Mouse (Mus musculus): ENCODE measurements at regions not wholly inside any gene's neighbourhood (a gene's known extent, or its start where the extent isn't known, plus 50 kb on each side); places are given as distances from the start of the nearest gene placed in this dataset.
A peak's percentile ranks its signal among the peaks of the same experiment; 100 is the strongest.

DNA sequence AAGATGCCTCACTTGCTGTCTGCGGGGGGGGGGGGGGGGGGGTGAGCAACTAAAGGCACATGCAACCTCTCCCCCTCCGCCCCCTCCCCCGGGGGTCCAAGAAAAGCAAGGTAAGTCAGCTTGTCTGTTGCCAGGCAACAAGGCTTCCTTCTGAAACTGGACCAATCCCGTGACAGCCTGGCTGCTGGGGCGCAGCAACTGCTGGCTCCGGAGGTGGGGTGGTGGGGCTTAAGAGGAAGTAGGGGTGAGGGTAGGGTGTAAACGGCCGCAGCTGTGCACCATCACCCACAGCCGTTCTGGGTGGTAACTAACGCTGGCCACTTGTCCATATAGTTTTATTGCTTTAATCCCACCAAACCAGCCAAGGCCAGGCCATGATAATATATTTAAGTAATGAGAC lies 92.2 kb upstream of the Rbm19 start:
- DNase-seq (ENCODE audit: low spot score), result peak; percentile 42
- TF ChIP-seq POLR2A (IDR thresholded peaks at IDR 0.05; ENCODE audit: borderline replicate concordance, extremely low read depth, insufficient read depth, insufficient read length), result no peak
- H3K36me3 ChIP-seq (ENCODE audit: control insufficient read depth, insufficient read depth, low read length), result no peaks in the 10 kb centered on the region
- WGBS, result 4% methylated on average over 9 of the region's 10 CpGs
- no peak overlapping the region for H3K9ac ChIP-seq (ENCODE audit: low read depth, low read length, severe bottlenecking)
- peaks cover 9% of the 10 kb centered on the region for H3K4me1 ChIP-seq (ENCODE audit: control insufficient read depth, insufficient read depth, low read length)
- no peak overlapping the region for H3K27ac ChIP-seq (replicated peaks; ENCODE audit: low read depth, low read length)
- no peaks in the 10 kb centered on the region for H3K27me3 ChIP-seq (ENCODE audit: control insufficient read depth, insufficient read depth, low read length)
- no peak for ATAC-seq (ENCODE audit: low FRiP score, low read depth)
- peak overlapping the region; percentile 17; the same call in 1 of the 2 replicates for H3K4me2 ChIP-seq (replicated peaks; ENCODE audit: low read depth, low read length, severe bottlenecking)
- H3K4me3 ChIP-seq (replicated peaks; ENCODE audit: low read length), result no peak overlapping the region
- no peaks in the 10 kb centered on the region for H3K9me3 ChIP-seq (ENCODE audit: control insufficient read depth, low read length)

DNA sequence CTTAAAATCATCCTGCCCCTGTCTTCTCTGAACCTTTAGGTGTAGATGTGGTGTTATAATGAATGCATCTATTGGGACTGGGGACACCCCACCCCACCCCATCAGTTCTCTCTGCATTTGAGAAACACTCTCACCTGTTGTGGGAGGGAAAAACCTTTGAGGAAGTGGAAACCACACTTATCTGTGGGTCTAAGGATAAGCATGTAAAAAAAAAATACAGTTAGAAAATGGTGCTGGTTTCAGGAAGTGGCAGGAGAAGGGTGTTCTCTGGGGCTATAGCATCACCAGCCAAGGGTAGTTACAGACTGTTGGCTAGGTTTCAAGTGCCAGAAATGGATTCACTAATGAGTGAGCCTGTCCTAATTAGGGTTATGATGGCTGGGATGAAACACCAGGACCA lies 91.1 kb upstream of the Rbm19 start:
- Histone ChIP-seq H3K27ac (replicated peaks; ENCODE audit: low read depth, low read length) (no peak overlapping the region), H3K27me3 (ENCODE audit: control insufficient read depth, insufficient read depth, low read length) (no peaks in the 10 kb centered on the region), H3K4me3 (replicated peaks; ENCODE audit: low read length) (no peak overlapping the region), H3K4me2 (replicated peaks; ENCODE audit: low read depth, low read length, severe bottlenecking) (no peak overlapping the region), H3K4me1 (ENCODE audit: control insufficient read depth, insufficient read depth, low read length) (peaks cover 9% of the 10 kb centered on the region), H3K9ac (ENCODE audit: low read depth, low read length, severe bottlenecking) (no peak overlapping the region), H3K36me3 (ENCODE audit: control insufficient read depth, insufficient read depth, low read length) (no peaks in the 10 kb centered on the region), H3K9me3 (ENCODE audit: control insufficient read depth, low read length) (no peaks in the 10 kb centered on the region)
- DNase-seq (ENCODE audit: low spot score) (no peak), ATAC-seq (ENCODE audit: low FRiP score, low read depth) (no peak)
- no peak for TF ChIP-seq POLR2A (IDR thresholded peaks at IDR 0.05; ENCODE audit: borderline replicate concordance, extremely low read depth, insufficient read depth, insufficient read length)

DNA sequence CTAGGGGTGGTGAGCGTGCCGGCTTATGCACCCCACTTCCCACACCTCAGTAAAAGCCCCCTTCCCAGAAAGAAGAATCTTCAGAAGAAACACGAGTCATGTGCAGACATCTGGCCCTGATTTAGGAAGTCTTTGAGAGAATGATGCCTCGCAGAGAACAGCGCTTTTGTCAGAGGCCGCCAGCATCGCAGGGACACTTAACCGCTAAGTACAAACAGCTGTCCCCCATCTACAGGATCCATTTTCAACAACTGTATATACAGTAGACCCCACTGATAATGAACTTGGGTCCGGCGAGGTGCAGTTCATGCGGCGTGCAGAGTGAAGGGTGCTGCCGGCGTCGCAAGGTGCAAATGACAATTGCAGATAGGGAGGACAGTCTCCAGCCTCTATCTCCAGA lies 85.4 kb upstream of the Rbm19 start:
- no peaks in the 10 kb centered on the region for H3K9me3 ChIP-seq (ENCODE audit: control insufficient read depth, low read length)
- 42% methylated on average over 15 of the region's 15 CpGs for WGBS
- no peak for TF ChIP-seq POLR2A (IDR thresholded peaks at IDR 0.05; ENCODE audit: borderline replicate concordance, extremely low read depth, insufficient read depth, insufficient read length)
- no peaks in the 10 kb centered on the region for H3K36me3 ChIP-seq (ENCODE audit: control insufficient read depth, insufficient read depth, low read length)
- H3K27me3 ChIP-seq (ENCODE audit: control insufficient read depth, insufficient read depth, low read length), result no peaks in the 10 kb centered on the region
- H3K27ac ChIP-seq (replicated peaks; ENCODE audit: low read depth, low read length), result no peak overlapping the region
- ATAC-seq (ENCODE audit: low FRiP score, low read depth) (peak; percentile 63; the same call in 1 of the 2 replicates), DNase-seq (ENCODE audit: low spot score) (peak; percentile 60)
- H3K4me2 ChIP-seq (replicated peaks; ENCODE audit: low read depth, low read length, severe bottlenecking), result 0 out of 2 replicates have a peak overlapping the region, but pooled peaks have one; percentile 3
- no peak overlapping the region for H3K9ac ChIP-seq (ENCODE audit: low read depth, low read length, severe bottlenecking)
- 0 out of 2 replicates have a peak, but pooled peaks cover 6% of the 10 kb centered on the region for H3K4me1 ChIP-seq (ENCODE audit: control insufficient read depth, insufficient read depth, low read length)
- no peak overlapping the region for H3K4me3 ChIP-seq (replicated peaks; ENCODE audit: low read length)

DNA sequence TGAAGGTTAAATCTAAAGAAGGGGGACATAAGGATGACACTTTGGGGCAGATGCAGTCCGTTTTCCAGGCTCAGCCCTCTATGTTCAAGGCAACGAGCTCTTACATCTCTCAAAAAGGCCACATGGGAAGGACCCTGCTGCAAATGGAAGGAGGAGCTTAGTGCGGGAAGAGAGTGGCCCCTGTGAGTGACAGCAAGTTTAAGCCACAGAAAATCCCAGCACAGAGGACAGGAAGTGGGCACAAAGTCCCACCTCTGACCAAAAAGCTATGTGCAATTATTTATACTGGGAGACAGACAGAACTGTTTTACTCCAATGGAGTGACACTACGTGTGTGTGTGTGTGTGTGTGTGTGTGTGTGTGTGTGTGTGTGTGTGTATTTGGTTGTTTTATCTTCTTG lies 84.7 kb upstream of the Rbm19 start:
- 67% methylated on average over 4 of the region's 4 CpGs for WGBS
- no peaks in the 10 kb centered on the region for H3K9me3 ChIP-seq (ENCODE audit: control insufficient read depth, low read length)
- no peak for DNase-seq (ENCODE audit: low spot score)
- no peaks in the 10 kb centered on the region for H3K27me3 ChIP-seq (ENCODE audit: control insufficient read depth, insufficient read depth, low read length)
- no peak for ATAC-seq (ENCODE audit: low FRiP score, low read depth)
- no peak for TF ChIP-seq POLR2A (IDR thresholded peaks at IDR 0.05; ENCODE audit: borderline replicate concordance, extremely low read depth, insufficient read depth, insufficient read length)
- no peak overlapping the region for H3K4me2 ChIP-seq (replicated peaks; ENCODE audit: low read depth, low read length, severe bottlenecking)
- H3K36me3 ChIP-seq (ENCODE audit: control insufficient read depth, insufficient read depth, low read length), result no peaks in the 10 kb centered on the region
- no peak overlapping the region for H3K27ac ChIP-seq (replicated peaks; ENCODE audit: low read depth, low read length)
- 0 out of 2 replicates have a peak, but pooled peaks cover 6% of the 10 kb centered on the region for H3K4me1 ChIP-seq (ENCODE audit: control insufficient read depth, insufficient read depth, low read length)
- H3K9ac ChIP-seq (ENCODE audit: low read depth, low read length, severe bottlenecking), result no peak overlapping the region
- no peak overlapping the region for H3K4me3 ChIP-seq (replicated peaks; ENCODE audit: low read length)

DNA sequence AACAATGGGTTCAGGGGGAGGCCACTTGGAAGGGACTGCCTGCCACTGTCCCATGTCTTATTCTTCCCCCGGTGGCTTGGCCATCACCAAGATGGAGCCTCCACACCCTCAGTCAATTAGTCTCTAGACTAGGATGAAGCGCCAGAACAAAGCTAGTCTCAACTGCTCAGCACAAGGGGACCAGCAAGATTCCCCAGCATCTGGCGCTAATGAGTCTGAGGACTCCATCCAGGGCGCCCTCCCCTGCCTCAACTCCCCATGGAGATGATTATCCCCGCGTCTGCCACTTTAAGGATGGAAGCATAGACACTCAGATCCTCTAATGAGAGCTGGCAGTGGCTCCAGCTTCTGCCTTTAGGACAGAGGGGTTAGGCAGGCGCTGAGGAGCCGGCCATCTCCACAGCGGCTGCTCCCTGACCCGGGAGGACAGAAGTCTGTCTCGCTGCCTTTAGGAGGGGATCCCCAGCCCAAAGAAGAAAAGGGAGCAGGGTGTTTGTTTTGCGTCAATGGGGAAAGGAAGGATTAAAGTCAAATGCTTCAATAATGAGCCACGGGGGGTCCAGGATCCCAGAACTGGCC lies 81.7 kb upstream of the Rbm19 start:
- no peak overlapping the region for H3K4me2 ChIP-seq (replicated peaks; ENCODE audit: low read depth, low read length, severe bottlenecking)
- no peak overlapping the region for H3K27ac ChIP-seq (replicated peaks; ENCODE audit: low read depth, low read length)
- no peaks in the 10 kb centered on the region for H3K9me3 ChIP-seq (ENCODE audit: control insufficient read depth, low read length)
- no peaks in the 10 kb centered on the region for H3K27me3 ChIP-seq (ENCODE audit: control insufficient read depth, insufficient read depth, low read length)
- H3K4me1 ChIP-seq (ENCODE audit: control insufficient read depth, insufficient read depth, low read length), result 0 out of 2 replicates have a peak, but pooled peaks cover 6% of the 10 kb centered on the region
- DNase-seq (ENCODE audit: low spot score), result no peak
- no peak for TF ChIP-seq POLR2A (IDR thresholded peaks at IDR 0.05; ENCODE audit: borderline replicate concordance, extremely low read depth, insufficient read depth, insufficient read length)
- ATAC-seq (ENCODE audit: low FRiP score, low read depth), result no peak
- no peak overlapping the region for H3K9ac ChIP-seq (ENCODE audit: low read depth, low read length, severe bottlenecking)
- H3K36me3 ChIP-seq (ENCODE audit: control insufficient read depth, insufficient read depth, low read length), result no peaks in the 10 kb centered on the region
- H3K4me3 ChIP-seq (replicated peaks; ENCODE audit: low read length), result no peak overlapping the region
- WGBS, result 22% methylated on average over 13 of the region's 13 CpGs
